Mouse (Mus musculus): ENCODE data around the gene Tanc1.

DNA sequence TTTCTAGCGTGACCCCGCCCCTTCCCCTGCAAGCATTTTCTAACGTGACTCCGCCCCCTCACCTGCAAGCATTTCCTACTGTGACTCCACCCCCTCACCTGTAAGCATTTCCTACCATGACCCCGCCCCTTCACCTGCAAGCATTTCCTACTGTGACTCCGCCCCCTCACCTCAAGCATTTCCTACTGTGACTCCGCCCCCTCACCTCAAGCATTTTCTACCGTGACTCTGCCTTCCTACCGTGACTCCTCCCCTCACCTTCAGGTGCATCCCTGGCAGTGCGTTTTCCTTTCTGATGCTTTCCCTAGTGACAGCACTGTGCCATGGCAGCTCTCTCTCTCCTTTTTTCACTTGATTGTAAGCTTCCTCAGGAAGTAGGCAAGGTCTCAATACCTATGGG is 137.5 kb downstream of the Tanc1 start:
- TF ChIP-seq CTCF (IDR thresholded peaks at IDR 0.05; ENCODE audit: borderline replicate concordance, extremely low read depth, insufficient read depth, insufficient read length) (no peak), POLR2A (IDR thresholded peaks at IDR 0.05; ENCODE audit: borderline replicate concordance, extremely low read depth, insufficient read depth, insufficient read length, poor library complexity, severe bottlenecking) (no peak)

Data from brain, embryonic 14.5 days (tissue).